15 mouse cellular contexts compared by ENCODE assay signal in genomic region chr7:100469502-100469901, GRCm38 (mm10). TPM values are rescaled to one million over a fixed set of nuclear protein-coding genes. Genes with fewer than 3 reads are reported as not detected.
"Had no signal": no experiment of that assay in that cellular context is flagged by ENCODE, and none has a peak within 500 bp of the region (broad histone marks: within the 10 kb centered on the region; RNA-seq: fewer than 3 reads in every experiment).

No protein-coding gene starts in this region.

- H3K9me3 ChIP-seq: limb, embryonic 10.5 days; midbrain, embryonic 13.5 days; neural tube, embryonic 15.5 days had no signal

- H3K4me2 ChIP-seq: midbrain, embryonic 13.5 days; neural tube, embryonic 15.5 days had no signal

- H3K27ac ChIP-seq: left cerebral cortex, adult 2 months; limb, embryonic 10.5 days; midbrain, embryonic 13.5 days; neural tube, embryonic 15.5 days; stomach, postnatal 0 days had no signal

- H3K9ac ChIP-seq: midbrain, embryonic 13.5 days; neural tube, embryonic 15.5 days had no signal

- H3K27me3 ChIP-seq: midbrain, embryonic 13.5 days; neural tube, embryonic 15.5 days had no signal

- ATAC-seq: lung, postnatal 0 days; midbrain, embryonic 13.5 days had no signal

- DNase-seq: kidney, adult 11 months; kidney, postnatal 10 days; lung, adult 2 months; lung, postnatal 36 days; thymus, postnatal 14 days had no signal

- H3K4me1 ChIP-seq: midbrain, embryonic 13.5 days had no signal

- H3K4me3 ChIP-seq: left cerebral cortex, adult 2 months; limb, embryonic 10.5 days; midbrain, embryonic 13.5 days; neural tube, embryonic 15.5 days had no signal

RNA-seq across cellular contexts. Expression of gene Ucp3, which starts 3.3 kb away (rescaled TPM):
- total RNA-seq: megakaryocyte progenitor cell, adult 5-6 weeks; midbrain, postnatal 0 days had no signal
- polyA plus RNA-seq: intestine, embryonic 14.5 days; limb, embryonic 10.5 days; midbrain, embryonic 13.5 days; neural tube, embryonic 11.5 days; neural tube, embryonic 15.5 days had no signal

RNA-seq across cellular contexts. Expression of gene Dnajb13, which starts 45.3 kb away (rescaled TPM):
- total RNA-seq: megakaryocyte progenitor cell, adult 5-6 weeks had no signal
